Mouse (Mus musculus) ES-Bruce4 (cell line): Measurements from ENCODE around the gene Dmc1.
A peak's percentile ranks its signal among the peaks of the same experiment; 100 is the strongest.

Source experiments
- CTCF ChIP-seq: IDR thresholded peaks from one replicate; pipeline ENCODE4 v1.8.1; 2011; ENCODE audit warnings: low read depth, low read length
- EP300 ChIP-seq: IDR thresholded peaks from 2 replicates; pipeline ENCODE4 v1.6.1; 2011; ENCODE audit warnings: low read depth, low read length; ENCODE audit not compliant: insufficient read depth
- POLR2A ChIP-seq: IDR thresholded peaks from one replicate; pipeline ENCODE4 v1.8.1; 2011; ENCODE audit warnings: low read length; ENCODE audit not compliant: insufficient read depth

GRCm38 (mm10) chr15:79651481-79651880, 46.6 kb upstream of the Dmc1 start:
- TF ChIP-seq CTCF, result peak; percentile 71
- no peak for TF ChIP-seq POLR2A
- TF ChIP-seq EP300, result no peak
